ENCODE assay signal across 20 mouse cellular contexts in genomic region chr1:86141081-86141480, GRCm38 (mm10). TPM values are rescaled to one million over a fixed set of nuclear protein-coding genes. Genes with fewer than 3 reads are reported as not detected.
"Had no signal": no experiment of that assay in that cellular context is flagged by ENCODE, and none has a peak within 500 bp of the region (broad histone marks: within the 10 kb centered on the region; RNA-seq: fewer than 3 reads in every experiment).

No protein-coding gene starts in this region.

- H3K27me3 ChIP-seq: neural tube, embryonic 12.5 days; neural tube, embryonic 13.5 days; neural tube, embryonic 15.5 days; stomach, embryonic 15.5 days had no signal

- H3K4me3 ChIP-seq: neural tube, embryonic 12.5 days; neural tube, embryonic 13.5 days; neural tube, embryonic 15.5 days; stomach, embryonic 15.5 days had no signal

- H3K27ac ChIP-seq: neural tube, embryonic 12.5 days; neural tube, embryonic 13.5 days; neural tube, embryonic 15.5 days; stomach, embryonic 15.5 days had no signal

- DNase-seq: right cerebral cortex, adult 18-20 months; right cerebral cortex, postnatal 14 days; right cerebral cortex, postnatal 25 days; right cerebral cortex, postnatal 4 days; spleen, adult 18-20 months; thymus, adult 18-20 months; thymus, adult 2 months; thymus, postnatal 14 days; thymus, postnatal 25 days; thymus, postnatal 36 days; thymus, postnatal 4 days had no signal

- H3K4me1 ChIP-seq: neural tube, embryonic 12.5 days; neural tube, embryonic 13.5 days; neural tube, embryonic 15.5 days; stomach, embryonic 15.5 days had no signal

- H3K4me2 ChIP-seq: neural tube, embryonic 12.5 days; neural tube, embryonic 13.5 days; neural tube, embryonic 15.5 days; stomach, embryonic 15.5 days had no signal

- H3K9me3 ChIP-seq: neural tube, embryonic 12.5 days; neural tube, embryonic 13.5 days; neural tube, embryonic 15.5 days; stomach, embryonic 15.5 days had no signal

- H3K9ac ChIP-seq: neural tube, embryonic 12.5 days; neural tube, embryonic 13.5 days; neural tube, embryonic 15.5 days; stomach, embryonic 15.5 days had no signal

RNA-seq across cellular contexts. Expression of gene Gm21972, which starts 7.6 kb away (rescaled TPM):
- total RNA-seq: neutrophil, adult 5-6 weeks had no signal
- polyA plus RNA-seq: neural tube, embryonic 12.5 days; neural tube, embryonic 13.5 days; spleen, adult 2 months; stomach, embryonic 14.5 days; stomach, embryonic 15.5 days; stomach, embryonic 16.5 days; thymus, adult 2 months had no signal

RNA-seq across cellular contexts. Expression of gene Htr2b, which starts 29.3 kb away (rescaled TPM):
- total RNA-seq: neutrophil, adult 5-6 weeks had no signal
- polyA plus RNA-seq: neural tube, embryonic 11.5 days; spleen, adult 2 months had no signal
